Mouse (Mus musculus) liver, embryonic 11.5 days (tissue): ENCODE data around the gene Ulk3. TPM values are rescaled to one million over a fixed set of nuclear protein-coding genes. Genes with fewer than 3 reads are reported as not detected.

Experiments used
- ATAC-seq: fragments of 200-750 bp; cut with Nextera tagmentation; replicated peaks from 2 replicates; pipeline ENCODE4 v1.8.0; 2017; ENCODE audit warnings: moderate number of reproducible peaks, mild to moderate bottlenecking, moderate TSS enrichment, moderate library complexity; ENCODE audit not compliant: low FRiP score
- DNase-seq: peaks from one replicate; pipeline ENCODE4 v3.0.0-alpha.2; 2017; ENCODE audit warnings: low spot score
- H3K27ac ChIP-seq: fragments of 300-500 bp; sonication (generic); 2 replicates; pipeline ENCODE4 v1.5.1; 2014; ENCODE audit warnings: mild to moderate bottlenecking, low read depth, low read length, control low read depth
- H3K27me3 ChIP-seq: fragments of 300-500 bp; sonication (generic); replicated peaks from 2 replicates; pipeline ENCODE4 v1.6.1; 2014; ENCODE audit warnings: low read length, mixed read lengths; ENCODE audit not compliant: control insufficient read depth, insufficient read depth
- H3K36me3 ChIP-seq: fragments of 300-500 bp; sonication (generic); 2 replicates; pipeline ENCODE4 v1.6.1; 2014; ENCODE audit warnings: mild to moderate bottlenecking, low read length, moderate library complexity, mixed read lengths; ENCODE audit not compliant: control insufficient read depth, insufficient read depth
- H3K4me1 ChIP-seq: fragments of 300-500 bp; sonication (generic); replicated peaks from 2 replicates; pipeline ENCODE4 v1.6.1; 2014; ENCODE audit warnings: low read length, mixed read lengths; ENCODE audit not compliant: control insufficient read depth, insufficient read depth
- H3K4me2 ChIP-seq: fragments of 300-500 bp; sonication (generic); 2 replicates; pipeline ENCODE4 v1.6.1; 2014; ENCODE audit warnings: mild to moderate bottlenecking, control low read depth, moderate library complexity
- H3K4me3 ChIP-seq: fragments of 300-500 bp; sonication (generic); 2 replicates; pipeline ENCODE4 v1.5.1; 2014; ENCODE audit warnings: low read depth, low read length, control low read depth
- H3K9ac ChIP-seq: fragments of 300-500 bp; sonication (generic); 2 replicates; pipeline ENCODE4 v1.6.1; 2014; ENCODE audit warnings: low read depth, low read length, control low read depth
- H3K9me3 ChIP-seq: fragments of 300-500 bp; sonication (generic); 2 replicates; pipeline ENCODE4 v1.6.1; 2016; ENCODE audit warnings: low read length, inconsistent platforms, mixed read lengths; ENCODE audit not compliant: control insufficient read depth
- WGBS: fragments of 180-500 bp; shearing (Covaris S2); extraction: QIAGEN DNeasy Blood & Tissue Kit; methylation state at CpG from one replicate; pipeline ENCODE4 v1.1.7; 2014; 5-methylcytosine and 5-hydroxymethylcytosine counted together
- polyA plus RNA-seq: library from polyadenylated mRNA; unstranded; fragments of >200 nt; fragmentation: Nextera tagmentation; extraction: Ambion mirVana; gene quantifications from 2 replicates; pipeline ENCODE4 v1.2.1, GENCODE M21; 2014

The Ulk3 gene
- polyA plus RNA-seq, 1 experiment from 2014 or later = 11.6 TPM

DNA sequence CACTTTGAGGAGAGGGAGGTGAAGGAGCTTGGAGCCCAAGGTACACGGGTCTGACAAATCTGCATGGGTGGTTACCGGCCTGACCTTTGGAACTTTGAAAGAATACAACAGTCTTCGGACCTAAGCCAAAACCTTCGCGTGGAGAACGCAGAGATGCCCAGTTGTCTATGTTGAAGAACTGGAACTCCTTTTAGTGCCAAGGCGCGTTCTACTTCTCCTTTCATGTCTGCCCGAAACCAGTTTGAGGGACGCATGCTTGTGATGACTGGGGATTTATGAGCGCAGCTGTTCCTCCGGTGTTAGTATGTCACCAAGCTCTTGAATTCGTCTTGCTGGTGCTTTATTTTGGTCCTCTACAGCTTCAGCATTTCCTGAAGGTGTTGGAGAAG is 27.5 kb upstream of the Ulk3 start:
- Histone ChIP-seq H3K27ac (no peak overlapping the region; the same call in 1 of the 2 replicates), H3K9me3 (no peaks in the 10 kb centered on the region), H3K4me3 (peak overlapping the region; percentile 74), H3K4me1 (peaks cover 17% of the 10 kb centered on the region), H3K4me2 (peak overlapping the region; percentile 93), H3K36me3 (no peaks in the 10 kb centered on the region), H3K27me3 (no peaks in the 10 kb centered on the region), H3K9ac (peak overlapping the region; percentile 73)
- ATAC-seq (no peak), DNase-seq (no peak)
- 76% methylated on average over 13 of the region's 13 CpGs for WGBS

DNA sequence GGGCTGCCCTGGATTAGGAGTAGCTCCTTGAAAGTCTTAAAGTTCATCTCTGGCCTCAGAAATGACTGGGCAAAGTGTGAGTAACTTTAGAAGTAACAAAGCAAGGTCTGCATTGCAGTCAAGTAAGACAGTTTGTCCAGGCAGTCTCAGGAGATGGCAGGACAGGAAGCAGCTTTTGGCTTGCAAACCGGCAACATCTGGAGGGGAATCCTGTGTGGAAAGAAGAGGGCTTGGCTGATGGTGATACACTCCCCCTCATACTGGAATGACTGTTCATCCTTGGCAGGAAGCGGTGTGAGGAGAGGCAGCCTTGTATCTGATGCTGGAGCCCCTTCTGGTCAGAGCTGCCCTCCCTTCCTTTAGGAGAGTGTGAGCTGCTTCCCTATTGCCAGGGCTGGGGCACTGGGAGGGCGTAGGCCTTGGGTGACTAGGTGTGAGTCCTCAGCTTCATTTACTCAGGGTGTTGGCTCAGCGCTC is 26.3 kb upstream of the Ulk3 start:
- H3K4me3 ChIP-seq = no peak overlapping the region
- H3K4me2 ChIP-seq = peak overlapping the region; percentile 93
- WGBS = 46% methylated on average over 4 of the region's 4 CpGs
- H3K9ac ChIP-seq = no peak overlapping the region
- DNase-seq = no peak
- no peaks in the 10 kb centered on the region for H3K9me3 ChIP-seq
- peaks cover 17% of the 10 kb centered on the region for H3K4me1 ChIP-seq
- H3K27ac ChIP-seq = peak overlapping the region; percentile 8; the same call in 1 of the 2 replicates
- H3K36me3 ChIP-seq = no peaks in the 10 kb centered on the region; the same call in 1 of the 2 replicates
- no peak for ATAC-seq
- no peaks in the 10 kb centered on the region for H3K27me3 ChIP-seq

DNA sequence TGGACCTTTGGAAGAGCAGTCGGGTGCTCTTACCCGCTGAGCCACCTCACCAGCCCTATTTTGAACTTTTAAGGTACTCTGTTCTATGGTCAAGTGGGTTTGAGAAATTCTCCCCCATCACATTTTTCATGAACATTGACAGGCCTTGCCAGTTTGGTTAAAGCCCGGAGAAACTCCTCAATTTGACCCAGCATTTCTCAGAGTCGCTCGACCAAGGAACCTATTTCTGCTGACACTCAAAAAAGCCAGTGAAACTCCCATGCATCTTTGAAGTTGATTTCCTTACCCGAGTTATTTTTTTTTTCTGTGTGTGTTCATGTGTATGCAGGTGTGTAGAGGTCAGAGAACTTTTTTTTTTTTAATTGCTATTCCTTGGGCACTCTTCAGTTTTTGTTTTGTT is 24.6 kb upstream of the Ulk3 start:
- H3K4me1 ChIP-seq = peaks cover 17% of the 10 kb centered on the region

DNA sequence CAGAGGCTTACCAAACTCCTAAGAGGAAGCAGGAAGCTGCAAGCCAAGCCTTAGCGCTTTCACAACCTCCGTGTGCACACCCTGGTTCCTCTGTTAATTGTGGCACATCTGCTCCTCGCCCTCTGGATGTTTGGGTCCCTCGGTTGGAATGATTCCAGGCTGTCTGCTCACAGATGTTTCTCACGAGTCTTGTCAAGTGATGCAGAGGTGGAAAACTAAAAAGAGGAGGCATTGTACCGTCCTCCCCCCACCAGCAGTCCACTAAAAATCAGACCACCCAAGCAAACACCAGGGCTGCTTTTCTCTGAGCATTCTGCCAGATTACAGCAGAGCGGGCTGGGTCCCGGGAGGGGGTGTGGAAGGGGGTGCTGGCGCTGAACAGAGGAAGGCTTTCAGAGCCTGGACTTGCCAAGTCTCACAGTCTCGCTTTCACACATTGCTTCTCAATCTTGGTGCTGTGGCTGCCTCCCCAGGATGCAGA is 23.5 kb upstream of the Ulk3 start:
- no peak for DNase-seq
- Histone ChIP-seq H3K27me3 (no peaks in the 10 kb centered on the region), H3K4me1 (peaks cover 14% of the 10 kb centered on the region), H3K9me3 (no peaks in the 10 kb centered on the region), H3K27ac (no peak overlapping the region), H3K9ac (no peak overlapping the region), H3K4me2 (no peak overlapping the region), H3K4me3 (no peak overlapping the region), H3K36me3 (peaks cover 9% of the 10 kb centered on the region; the same call in 1 of the 2 replicates)
- ATAC-seq = no peak
- WGBS = 56% methylated on average over 10 of the region's 10 CpGs

More for the DNA sequence above, 24.6 kb upstream of the Ulk3 start:
- H3K27me3 ChIP-seq = no peaks in the 10 kb centered on the region
- ATAC-seq (no peak), DNase-seq (no peak)
- no peak overlapping the region for H3K9ac ChIP-seq
- H3K36me3 ChIP-seq = peaks cover 9% of the 10 kb centered on the region; the same call in 1 of the 2 replicates
- 88% methylated on average over 6 of the region's 6 CpGs for WGBS
- H3K4me3 ChIP-seq = no peak overlapping the region
- no peak overlapping the region for H3K4me2 ChIP-seq
- H3K9me3 ChIP-seq = no peaks in the 10 kb centered on the region
- no peak overlapping the region for H3K27ac ChIP-seq

DNA sequence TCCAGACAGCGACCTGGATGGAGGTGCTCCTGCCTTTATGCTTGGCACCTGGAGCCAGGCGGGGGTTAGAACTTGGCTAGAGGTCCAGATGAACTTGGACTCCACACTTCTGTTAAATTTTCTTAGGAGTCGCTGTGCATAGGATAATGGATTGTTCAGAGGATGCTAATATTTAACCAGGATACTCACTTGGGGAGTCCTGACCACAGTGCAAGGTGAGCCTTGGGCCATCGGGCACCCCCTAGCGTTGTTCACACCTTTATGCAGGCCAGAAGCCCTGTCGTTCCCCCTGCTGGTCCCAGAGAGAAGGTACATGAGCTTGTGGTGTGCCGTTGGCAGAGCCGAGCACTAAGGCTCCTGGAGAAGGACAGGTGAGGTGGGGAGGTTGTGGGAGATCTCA is 22.4 kb upstream of the Ulk3 start:
- no peaks in the 10 kb centered on the region for H3K9me3 ChIP-seq
- DNase-seq (no peak), ATAC-seq (no peak)
- H3K36me3 ChIP-seq = peaks cover 12% of the 10 kb centered on the region; the same call in 1 of the 2 replicates
- no peaks in the 10 kb centered on the region for H3K27me3 ChIP-seq
- no peak overlapping the region for H3K4me2 ChIP-seq
- H3K27ac ChIP-seq = no peak overlapping the region
- no peak overlapping the region for H3K4me3 ChIP-seq
- peaks cover 8% of the 10 kb centered on the region for H3K4me1 ChIP-seq
- no peak overlapping the region for H3K9ac ChIP-seq
- 59% methylated on average over 8 of the region's 8 CpGs for WGBS

DNA sequence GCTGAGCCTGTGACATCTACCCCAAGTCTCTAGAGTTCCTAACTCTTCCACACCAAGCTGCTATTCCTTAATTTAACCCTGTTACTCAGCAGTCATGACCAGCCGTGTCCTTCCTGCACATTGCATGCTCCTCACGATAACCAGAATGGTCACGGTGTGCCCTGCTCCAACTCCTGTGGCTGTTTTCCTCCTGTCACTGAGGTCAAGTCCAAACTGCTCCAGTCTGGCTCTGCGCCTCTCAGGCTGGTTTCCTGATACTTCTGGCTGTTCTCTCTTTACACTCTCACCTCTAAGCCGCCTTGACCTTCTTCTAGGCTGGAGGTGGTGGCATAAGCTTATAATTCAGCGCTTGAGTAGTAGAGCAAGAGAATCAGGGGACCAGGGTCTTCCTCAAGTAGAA is 20.8 kb upstream of the Ulk3 start:
- Histone ChIP-seq H3K4me2 (no peak overlapping the region), H3K9me3 (no peaks in the 10 kb centered on the region), H3K4me1 (0 out of 2 replicates have a peak, but pooled peaks cover 2% of the 10 kb centered on the region), H3K4me3 (no peak overlapping the region), H3K27ac (no peak overlapping the region), H3K9ac (no peak overlapping the region), H3K36me3 (peaks cover 12% of the 10 kb centered on the region; the same call in 1 of the 2 replicates), H3K27me3 (no peaks in the 10 kb centered on the region)
- DNase-seq = no peak
- 89% methylated on average over 6 of the region's 6 CpGs for WGBS
- ATAC-seq = no peak

DNA sequence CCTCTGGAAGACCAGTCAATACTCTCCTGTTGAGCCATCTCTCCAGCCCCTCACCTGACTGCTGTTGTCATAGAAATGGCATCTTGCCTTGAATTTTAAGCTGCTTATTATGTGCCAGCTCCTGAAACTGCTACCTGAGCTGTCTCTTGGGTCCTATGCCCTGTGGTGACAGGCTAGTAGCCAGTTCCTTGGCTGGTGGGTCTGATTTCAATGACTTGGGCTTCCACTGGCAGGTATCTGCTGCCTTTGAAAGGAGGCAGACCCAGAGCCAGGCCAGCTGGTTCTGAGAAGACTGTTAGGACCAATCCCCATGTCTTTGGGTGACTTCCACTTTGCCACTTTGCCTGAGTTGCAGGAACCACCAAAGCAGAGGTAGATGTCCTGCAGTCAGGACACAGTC is 14.9 kb upstream of the Ulk3 start:
- Histone ChIP-seq H3K4me3 (no peak overlapping the region), H3K36me3 (peaks cover 15% of the 10 kb centered on the region; the same call in 1 of the 2 replicates), H3K4me1 (peaks cover 13% of the 10 kb centered on the region), H3K27ac (no peak overlapping the region), H3K4me2 (no peak overlapping the region), H3K9ac (no peak overlapping the region), H3K9me3 (no peaks in the 10 kb centered on the region), H3K27me3 (no peaks in the 10 kb centered on the region)
- DNase-seq (no peak), ATAC-seq (no peak)

DNA sequence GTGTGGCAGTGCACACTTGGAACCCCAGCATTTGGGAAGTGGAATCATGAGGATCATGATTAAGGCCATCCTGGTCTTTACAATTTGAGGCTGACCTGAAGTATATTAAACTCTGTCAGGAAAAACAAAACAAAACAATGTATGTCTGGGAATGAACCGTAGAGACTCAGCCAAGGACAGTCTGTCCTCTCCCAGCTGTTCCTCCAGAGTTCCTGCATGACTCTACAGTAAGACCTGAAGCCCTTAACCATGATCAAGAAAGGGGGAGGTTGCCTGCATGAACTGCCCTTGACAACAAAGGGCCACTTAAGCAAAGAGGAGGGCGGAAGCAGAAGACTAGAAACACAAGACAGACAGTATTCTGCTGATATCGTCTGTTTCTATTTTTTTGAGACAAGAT is 13.7 kb upstream of the Ulk3 start:
- Histone ChIP-seq H3K36me3 (peaks cover 13% of the 10 kb centered on the region; the same call in 1 of the 2 replicates), H3K4me3 (no peak overlapping the region), H3K9me3 (no peaks in the 10 kb centered on the region), H3K4me2 (no peak overlapping the region), H3K27me3 (no peaks in the 10 kb centered on the region), H3K27ac (no peak overlapping the region), H3K9ac (no peak overlapping the region), H3K4me1 (peaks cover 13% of the 10 kb centered on the region)
- ATAC-seq = no peak
- DNase-seq = no peak
- WGBS = 82% methylated on average over 3 of the region's 3 CpGs

DNA sequence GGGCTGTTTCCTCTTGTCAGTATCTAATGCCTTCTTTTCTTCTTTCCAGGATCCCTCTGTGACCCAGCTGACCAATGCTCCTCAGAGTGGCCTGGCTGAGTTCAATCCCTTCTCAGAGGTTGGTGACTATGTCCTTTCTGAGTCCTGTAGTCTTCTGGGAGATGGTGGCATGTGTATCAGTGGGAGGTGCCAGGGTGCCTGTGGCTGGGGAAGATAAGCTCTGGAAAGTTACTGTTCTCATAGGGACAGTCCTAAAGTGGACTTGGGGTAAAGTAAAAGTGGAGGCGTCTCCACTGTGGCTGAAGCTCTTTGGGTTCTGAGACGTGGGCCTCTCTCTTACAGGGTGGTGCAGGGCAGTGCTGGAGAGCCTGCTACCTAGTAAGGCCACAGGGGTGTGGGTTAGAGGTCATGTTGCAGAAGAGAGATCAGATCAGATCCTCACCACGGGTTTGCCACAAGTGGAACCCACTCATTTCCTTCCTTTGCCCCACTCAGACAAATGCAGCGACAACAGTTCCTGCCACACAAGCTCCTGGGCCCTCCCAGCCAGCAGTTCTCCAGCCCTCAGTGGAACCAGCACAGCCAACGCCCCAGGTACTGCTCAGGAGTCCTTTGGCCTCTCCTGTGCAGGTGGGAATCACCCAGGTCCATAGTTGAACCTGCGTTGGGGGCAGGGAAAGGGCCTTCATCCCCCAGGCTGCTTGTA is 12.0 kb upstream of the Ulk3 start:
- 56% methylated on average over 6 of the region's 6 CpGs for WGBS
- no peak for DNase-seq
- Histone ChIP-seq H3K9ac (no peak overlapping the region; the same call in 1 of the 2 replicates), H3K4me1 (peaks cover 13% of the 10 kb centered on the region), H3K4me2 (peak overlapping the region; percentile 18), H3K27me3 (no peaks in the 10 kb centered on the region), H3K9me3 (no peaks in the 10 kb centered on the region), H3K27ac (peak overlapping the region; percentile 68), H3K36me3 (peaks cover 13% of the 10 kb centered on the region; the same call in 1 of the 2 replicates), H3K4me3 (no peak overlapping the region)
- ATAC-seq = peak; percentile 83
